ENCODE assay signal across 13 mouse cellular contexts in genomic region chr5:143359263-143359662, GRCm38 (mm10). TPM values are rescaled to one million over a fixed set of nuclear protein-coding genes. Genes with fewer than 3 reads are reported as not detected.
"Had no signal": no experiment of that assay in that cellular context is flagged by ENCODE, and none has a peak within 500 bp of the region (broad histone marks: within the 10 kb centered on the region; RNA-seq: fewer than 3 reads in every experiment).

No protein-coding gene starts in this region.

- H3K4me3 ChIP-seq: limb, embryonic 15.5 days; liver, embryonic 12.5 days; midbrain, embryonic 12.5 days; myocyte; neural tube, embryonic 15.5 days had no signal

- H3K36me3 ChIP-seq: limb, embryonic 15.5 days; liver, embryonic 12.5 days; midbrain, embryonic 12.5 days; neural tube, embryonic 15.5 days had no signal

- DNase-seq: lung, postnatal 14 days; spleen, adult 18-20 months had no signal

- H3K9me3 ChIP-seq: limb, embryonic 15.5 days; liver, embryonic 12.5 days; midbrain, embryonic 12.5 days; neural tube, embryonic 15.5 days had no signal

- ATAC-seq: liver, embryonic 12.5 days had no signal

- H3K4me2 ChIP-seq: limb, embryonic 15.5 days; liver, embryonic 12.5 days; lung, embryonic 14.5 days; midbrain, embryonic 12.5 days; neural tube, embryonic 15.5 days had no signal

- H3K27ac ChIP-seq: kidney, postnatal 0 days; limb, embryonic 15.5 days; liver, embryonic 12.5 days; macrophage; midbrain, embryonic 12.5 days; neural tube, embryonic 15.5 days had no signal

- H3K9ac ChIP-seq: limb, embryonic 15.5 days; liver, embryonic 12.5 days; lung, embryonic 14.5 days; midbrain, embryonic 12.5 days; neural tube, embryonic 15.5 days had no signal

RNA-seq across cellular contexts. Expression of gene Grid2ip, which starts 2.1 kb away (rescaled TPM):
- total RNA-seq: megakaryocyte-erythroid progenitor cell, adult 5-6 weeks had no signal
- polyA plus RNA-seq: liver, embryonic 16.5 days; macrophage; myocyte; neural tube, embryonic 11.5 days had no signal
